Mouse (Mus musculus) C2C12 (cell line): ENCODE data around the gene Ggta1.

Experiments
- CEBPB ChIP-seq: IDR thresholded peaks from one replicate; pipeline ENCODE4 v1.6.1; 2011; ENCODE audit warnings: low read depth, mild to moderate bottlenecking, control low read depth, moderate library complexity
- CTCF ChIP-seq: IDR thresholded peaks from one replicate; pipeline ENCODE4 v1.5.1; 2011; ENCODE audit not compliant: control insufficient read depth, insufficient read depth, insufficient read length
- FOSL1 ChIP-seq: IDR thresholded peaks from one replicate; pipeline ENCODE4 v1.8.0; 2011; ENCODE audit warnings: mild to moderate bottlenecking, low read length; ENCODE audit not compliant: poor library complexity, insufficient read depth, severe bottlenecking
- MAX ChIP-seq: IDR thresholded peaks from one replicate; pipeline ENCODE4 v1.6.1; 2011; ENCODE audit warnings: mild to moderate bottlenecking, control low read depth
- MYOD1 ChIP-seq: IDR thresholded peaks from one replicate; pipeline ENCODE4 v1.6.1; 2011; ENCODE audit warnings: low read depth; ENCODE audit not compliant: control insufficient read depth, insufficient read length

DNA sequence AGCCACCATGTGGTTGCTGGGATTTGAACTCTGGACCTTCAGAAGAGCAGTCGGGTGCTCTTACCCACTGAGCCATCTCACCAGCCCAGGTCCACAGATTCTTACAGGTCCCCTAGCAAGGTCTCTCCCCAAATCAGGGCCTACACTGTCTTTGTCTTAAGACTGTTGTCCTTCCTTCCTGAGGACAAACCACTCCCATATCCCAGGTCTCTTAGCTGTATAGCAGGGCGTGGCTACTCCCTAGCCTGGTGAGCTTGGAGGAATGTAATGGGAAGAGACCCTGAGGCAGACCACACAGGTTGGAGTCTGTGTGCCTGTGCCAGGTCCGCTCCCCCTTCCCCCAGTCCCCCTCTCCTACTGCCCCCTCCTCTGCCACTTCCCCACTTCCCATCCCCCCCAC lies 24.7 kb upstream of the Ggta1 start:
- TF ChIP-seq CTCF (no peak), MAX (no peak), CEBPB (no peak), FOSL1 (no peak), MYOD1 (no peak)
